Comparison of ENCODE assay signal across 25 mouse cellular contexts in genomic region chr19:32522753-32523307, GRCm38 (mm10). TPM values are rescaled to one million over a fixed set of nuclear protein-coding genes. Genes with fewer than 3 reads are reported as not detected.
DNase-seq lines count a peak whose midpoint lies in the region; ATAC-seq and TF ChIP-seq lines count a peak whose summit lies in the region.
"Had no signal": no experiment of that assay in that cellular context is flagged by ENCODE, and none has a peak within 500 bp of the region (broad histone marks: within the 10 kb centered on the region; RNA-seq: fewer than 3 reads in every experiment).

No protein-coding gene starts in this region.

- no peaks in the 10 kb centered on the region for H3K79me2 ChIP-seq in MEL (ENCODE audit: control insufficient read depth, insufficient read depth, low read length, poor library complexity)

- H3K4me3 ChIP-seq in MEL (ENCODE audit: control insufficient read depth in 1 of 2, insufficient read depth in 1 of 2, low read depth in 2 of 2, low read length in 2 of 2) = peak overlapping the region; percentile 14 to 38; a peak in 3 of 4 replicates
- H3K4me3 ChIP-seq in intestine, postnatal 0 days (ENCODE audit: low read depth, low read length) = no peak overlapping the region
- H3K4me3 ChIP-seq in liver, postnatal 0 days (ENCODE audit: low read depth, low read length) = no peak overlapping the region
- no peak overlapping the region for H3K4me3 ChIP-seq in midbrain, embryonic 10.5 days
- H3K4me3 ChIP-seq: embryonic facial prominence, embryonic 13.5 days; erythroblast, embryonic 14.5 days; forebrain, embryonic 12.5 days; heart, adult 2 months; heart, embryonic 15.5 days; kidney, embryonic 15.5 days; stomach, embryonic 15.5 days had no signal

- DNase-seq in frontal cortex, adult 2 months (ENCODE audit: extremely low spot score in 1 of 2, low spot score in 1 of 2) = peak; percentile 7 to 22
- DNase-seq in frontal cortex, postnatal 14 days (ENCODE audit: low spot score in 2 of 2) = no peak
- peak; percentile 75 for DNase-seq in MEL (ENCODE audit: low read depth, low spot score)
- no peak for DNase-seq in liver, postnatal 0 days
- DNase-seq in lung, postnatal 10 days = no peak
- no peak for DNase-seq in midbrain, embryonic 10.5 days (ENCODE audit: low spot score)
- DNase-seq in kidney, postnatal 4 days = no peak
- DNase-seq: adrenal gland, postnatal 25 days; cerebellum, adult 11 months; cerebellum, adult 9-11 months; gastrocnemius, postnatal 10 days; heart, adult 2 months; heart, postnatal 4 days; kidney, postnatal 36 days; thymus, adult 18-20 months had no signal

- no peak for TF ChIP-seq RAD21 in MEL (IDR thresholded peaks at IDR 0.05; ENCODE audit: low read depth, low read length)

- H3K9me3 ChIP-seq in MEL (replicated peaks; ENCODE audit: insufficient read depth, low read length) = no peaks in the 10 kb centered on the region
- H3K9me3 ChIP-seq in intestine, postnatal 0 days (ENCODE audit: control insufficient read depth) = peaks cover 3% of the 10 kb centered on the region; the same call in 1 of the 2 replicates
- no peaks in the 10 kb centered on the region for H3K9me3 ChIP-seq in liver, postnatal 0 days (ENCODE audit: low read length)
- H3K9me3 ChIP-seq in midbrain, embryonic 10.5 days (replicated peaks) = no peaks in the 10 kb centered on the region
- H3K9me3 ChIP-seq: embryonic facial prominence, embryonic 13.5 days; forebrain, embryonic 12.5 days; heart, embryonic 15.5 days; kidney, embryonic 15.5 days; stomach, embryonic 15.5 days had no signal

- TF ChIP-seq EP300 in MEL (IDR thresholded peaks at IDR 0.05; ENCODE audit: low read depth in 1 of 2, low read length in 2 of 2) = peak in 1 of 2 experiments; percentile 29; a peak in 1 of 4 replicates
- no peak for TF ChIP-seq EP300 in liver, postnatal 0 days (IDR thresholded peaks at IDR 0.05; ENCODE audit: low read depth)

- WGBS in intestine, postnatal 0 days = 58% methylated on average over 8 of the region's 8 CpGs
- 49% methylated on average over 8 of the region's 8 CpGs for WGBS in liver, postnatal 0 days (ENCODE audit: insufficient replicate concordance)
- 91% methylated on average over 8 of the region's 8 CpGs for WGBS in midbrain, embryonic 10.5 days

- H3K27ac ChIP-seq in MEL (ENCODE audit: control insufficient read depth, low read depth, low read length) = peak overlapping the region; percentile 58
- H3K27ac ChIP-seq in intestine, postnatal 0 days (ENCODE audit: low read depth, low read length) = peak overlapping the region; percentile 67; the same call in 1 of the 2 replicates
- peak overlapping the region; percentile 23; the same call in 1 of the 2 replicates for H3K27ac ChIP-seq in liver, postnatal 0 days (ENCODE audit: low read depth)
- H3K27ac ChIP-seq in midbrain, embryonic 10.5 days (replicated peaks) = no peak overlapping the region
- H3K27ac ChIP-seq: embryonic facial prominence, embryonic 13.5 days; forebrain, embryonic 12.5 days; heart, adult 2 months; heart, embryonic 15.5 days; hindbrain, embryonic 14.5 days; kidney, embryonic 15.5 days; liver, embryonic 14.5 days; stomach, embryonic 15.5 days had no signal

- H3K9ac ChIP-seq in MEL (ENCODE audit: control insufficient read depth, low read depth, low read length, poor library complexity, severe bottlenecking) = peak overlapping the region; percentile 55
- no peak overlapping the region for H3K9ac ChIP-seq in intestine, postnatal 0 days (ENCODE audit: low read depth, low read length)
- no peak overlapping the region for H3K9ac ChIP-seq in liver, postnatal 0 days (replicated peaks)
- H3K9ac ChIP-seq: embryonic facial prominence, embryonic 13.5 days; forebrain, embryonic 12.5 days; heart, embryonic 15.5 days; hindbrain, embryonic 14.5 days; kidney, embryonic 15.5 days; liver, embryonic 14.5 days; stomach, embryonic 15.5 days had no signal

- peak; percentile 27 for ATAC-seq in intestine, postnatal 0 days
- peak; percentile 24; the same call in 1 of the 2 replicates for ATAC-seq in liver, postnatal 0 days

- no peaks in the 10 kb centered on the region for H3K27me3 ChIP-seq in MEL (ENCODE audit: control insufficient read depth in 1 of 2, insufficient read depth in 2 of 2, low read length in 2 of 2)
- no peaks in the 10 kb centered on the region for H3K27me3 ChIP-seq in intestine, postnatal 0 days (replicated peaks; ENCODE audit: control insufficient read depth, insufficient read depth, low read length)
- no peaks in the 10 kb centered on the region for H3K27me3 ChIP-seq in liver, postnatal 0 days (ENCODE audit: insufficient read depth, low read length)
- no peaks in the 10 kb centered on the region for H3K27me3 ChIP-seq in midbrain, embryonic 10.5 days (ENCODE audit: low read depth, poor library complexity, severe bottlenecking)
- H3K27me3 ChIP-seq: embryonic facial prominence, embryonic 13.5 days; forebrain, embryonic 12.5 days; heart, embryonic 15.5 days; kidney, embryonic 15.5 days; stomach, embryonic 15.5 days had no signal

- TF ChIP-seq POLR2A in MEL (IDR thresholded peaks at IDR 0.05; ENCODE audit: control insufficient read depth in 1 of 2, insufficient read depth in 1 of 2, low read depth in 1 of 2, low read length in 2 of 2, poor library complexity in 1 of 2) = 0 out of 4 replicates have a peak, but pooled peaks of 1 of the 2 experiments have one; percentile 21

- H3K36me3 ChIP-seq in MEL (ENCODE audit: control insufficient read depth in 1 of 2, insufficient read depth in 2 of 2, low read length in 2 of 2) = peaks cover 0 to 24% of the 10 kb centered on the region in 2 experiments; a peak in 2 of 4 replicates
- H3K36me3 ChIP-seq in intestine, postnatal 0 days (ENCODE audit: control insufficient read depth, insufficient read depth) = no peaks in the 10 kb centered on the region
- H3K36me3 ChIP-seq in liver, postnatal 0 days (replicated peaks; ENCODE audit: insufficient read depth, low read length) = no peaks in the 10 kb centered on the region
- peaks cover 2% of the 10 kb centered on the region; the same call in 1 of the 2 replicates for H3K36me3 ChIP-seq in midbrain, embryonic 10.5 days
- H3K36me3 ChIP-seq: forebrain, embryonic 12.5 days; heart, embryonic 15.5 days; stomach, embryonic 15.5 days had no signal

- H3K4me2 ChIP-seq in intestine, postnatal 0 days (replicated peaks; ENCODE audit: low read depth) = no peak overlapping the region
- H3K4me2 ChIP-seq in liver, postnatal 0 days (ENCODE audit: low read depth, low read length) = no peak overlapping the region
- H3K4me2 ChIP-seq: embryonic facial prominence, embryonic 13.5 days; forebrain, embryonic 12.5 days; heart, embryonic 15.5 days; hindbrain, embryonic 14.5 days; kidney, embryonic 15.5 days; midbrain, embryonic 11.5 days; stomach, embryonic 15.5 days had no signal

- no peak for TF ChIP-seq CTCF in MEL (IDR thresholded peaks at IDR 0.05 in 2 of 3, conservative IDR thresholded peaks at IDR 0.05 in 1 of 3; ENCODE audit: control insufficient read depth in 1 of 3, insufficient read depth in 1 of 3, low read depth in 2 of 3, low read length in 3 of 3, poor library complexity in 1 of 3, severe bottlenecking in 1 of 3)
- no peak for TF ChIP-seq CTCF in intestine, postnatal 0 days (IDR thresholded peaks at IDR 0.05; ENCODE audit: low read depth)
- no peak for TF ChIP-seq CTCF in liver, postnatal 0 days (IDR thresholded peaks at IDR 0.05; ENCODE audit: low read depth)

- peaks cover 11 to 24% of the 10 kb centered on the region in 2 experiments for H3K4me1 ChIP-seq in MEL (ENCODE audit: control insufficient read depth in 1 of 2, insufficient read depth in 2 of 2, low read length in 2 of 2)
- peaks cover 5% of the 10 kb centered on the region; the same call in 1 of the 2 replicates for H3K4me1 ChIP-seq in intestine, postnatal 0 days (replicated peaks; ENCODE audit: control insufficient read depth, insufficient read depth, low read length)
- H3K4me1 ChIP-seq in liver, postnatal 0 days (ENCODE audit: insufficient read depth) = peaks cover 30% of the 10 kb centered on the region
- H3K4me1 ChIP-seq in midbrain, embryonic 10.5 days = no peaks in the 10 kb centered on the region
- H3K4me1 ChIP-seq: forebrain, embryonic 12.5 days; kidney, embryonic 15.5 days; stomach, embryonic 15.5 days had no signal

TF ChIP-seq in MEL, 35 proteins besides CTCF, POLR2A, EP300 and RAD21 (continues in another document):
- TF ChIP-seq JUND (IDR thresholded peaks at IDR 0.05; ENCODE audit: low read depth, low read length) (no peak), GATA1 (IDR thresholded peaks at IDR 0.05; ENCODE audit: low read depth, low read length) (peak; percentile 49; the same call in 1 of the 2 replicates), TBP (IDR thresholded peaks at IDR 0.05; ENCODE audit: low read depth, low read length) (no peak), MAZ (IDR thresholded peaks at IDR 0.05; ENCODE audit: low read depth, low read length) (no peak), MAX (IDR thresholded peaks at IDR 0.05; ENCODE audit: low read length) (no peak), UBTF (IDR thresholded peaks at IDR 0.05; ENCODE audit: borderline replicate concordance, insufficient read depth, low read depth, low read length) (no peak), SIN3A (IDR thresholded peaks at IDR 0.05; ENCODE audit: low read length) (peak; percentile 26; the same call in 1 of the 2 replicates), ETS1 (IDR thresholded peaks at IDR 0.05; ENCODE audit: low read depth, low read length) (0 out of 2 replicates have a peak, but pooled peaks have one; percentile 19), MXI1 (IDR thresholded peaks at IDR 0.05; ENCODE audit: low read depth, low read length) (peak; percentile 42; the same call in 1 of the 2 replicates), CHD1 (IDR thresholded peaks at IDR 0.05; ENCODE audit: low read depth, low read length) (no peak)

RNA-seq across cellular contexts. Expression of gene Minpp1, which starts 37.3 kb away (rescaled TPM):
- polyA plus RNA-seq in frontal cortex, adult 2 months (2012; rRNA removed) = 41.9 and 46.3 TPM in 2 replicates
- total RNA-seq in MEL (2012; rRNA removed) = 192 and 256 TPM in 2 replicates
- polyA plus RNA-seq in MEL (2012; ENCODE audit: insufficient read depth in 1 of 2, insufficient read length in 2 of 2, low read depth in 1 of 2, low replicate concordance in 2 of 2, missing spikeins in 1 of 2) = 100 to 1,000 TPM in 1 of 2 experiments, not detected in 1; 176 TPM
- polyA plus RNA-seq in intestine, postnatal 0 days (2015; fragmentation: Nextera tagmentation; extraction: Ambion mirVana) = 62.3 and 68.7 TPM in 2 replicates
- polyA plus RNA-seq in liver, postnatal 0 days (2015; fragmentation: Nextera tagmentation; extraction: Ambion mirVana) = 63.7 and 71.9 TPM in 2 replicates
- 70.1 and 77.0 TPM in 2 replicates for polyA plus RNA-seq in midbrain, embryonic 10.5 days (2016; fragmentation: Nextera tagmentation; extraction: Ambion mirVana)

RNA-seq across cellular contexts. Expression of gene Rpl9-ps6, which starts 56.5 kb away (rescaled TPM):
- polyA plus RNA-seq in frontal cortex, adult 2 months (2012; rRNA removed) = 31.7 and 55.2 TPM in 2 replicates
- total RNA-seq in MEL (2012; rRNA removed) = 111 and 161 TPM in 2 replicates
- polyA plus RNA-seq in MEL (2012; ENCODE audit: insufficient read depth in 1 of 2, insufficient read length in 2 of 2, low read depth in 1 of 2, low replicate concordance in 2 of 2, missing spikeins in 1 of 2) = 10 to 100 TPM in 1 of 2 experiments, not detected in 1; 95.5 TPM
- polyA plus RNA-seq in intestine, postnatal 0 days (2015; fragmentation: Nextera tagmentation; extraction: Ambion mirVana) = 89.1 and 99.6 TPM in 2 replicates
- 73.3 and 76.3 TPM in 2 replicates for polyA plus RNA-seq in liver, postnatal 0 days (2015; fragmentation: Nextera tagmentation; extraction: Ambion mirVana)
- 61.1 and 64.9 TPM in 2 replicates for polyA plus RNA-seq in midbrain, embryonic 10.5 days (2016; fragmentation: Nextera tagmentation; extraction: Ambion mirVana)

Comparison
In these comparisons a context has a peak if more than half of its experiments do, and no peak if none do; other contexts are left out.
1. DNase-seq: peak in frontal cortex, adult 2 months (2 of 2) and MEL (single experiment); none in frontal cortex, postnatal 14 days (0 of 2), liver, postnatal 0 days (single experiment), lung, postnatal 10 days (single experiment), midbrain, embryonic 10.5 days (single experiment) and kidney, postnatal 4 days (0 of 2).
2. H3K4me3 ChIP-seq: peak in MEL (2 of 2); none in intestine, postnatal 0 days (single experiment), liver, postnatal 0 days (single experiment) and midbrain, embryonic 10.5 days (single experiment).